Mouse (Mus musculus): ENCODE measurements around the gene Cdc42ep3. TPM values are rescaled to one million over a fixed set of nuclear protein-coding genes. Genes with fewer than 3 reads are reported as not detected.
A peak's percentile ranks its signal among the peaks of the same experiment; 100 is the strongest.

The Cdc42ep3 gene
- polyA plus RNA-seq, 1 experiment from 2014 or later = 44.0 TPM

DNA sequence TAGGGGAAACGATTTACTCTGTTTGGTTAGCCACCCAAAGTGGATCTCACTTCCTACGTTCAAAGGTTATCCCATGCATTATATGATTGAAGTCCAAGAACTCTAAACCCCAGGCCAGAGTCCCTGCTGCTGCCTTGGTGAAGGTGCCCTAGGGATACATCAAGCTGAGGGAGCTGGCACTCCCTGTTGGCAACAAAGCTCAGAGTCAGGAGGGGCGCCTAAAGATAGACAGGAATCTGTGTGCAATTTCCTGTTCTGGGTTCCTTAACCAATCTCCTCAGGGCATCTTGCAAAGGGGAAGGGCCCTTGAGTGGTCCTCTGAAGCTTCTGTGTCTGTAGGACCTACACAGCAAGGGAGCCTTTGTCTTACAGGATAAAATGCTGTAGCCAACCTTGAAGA, 22.0 kb downstream of the Cdc42ep3 start:
- Histone ChIP-seq H3K4me2 (ENCODE audit: low read length) (no peak overlapping the region), H3K36me3 (ENCODE audit: control insufficient read depth, insufficient read depth, low read length) (peaks cover 7% of the 10 kb centered on the region; the same call in 1 of the 2 replicates), H3K27ac (ENCODE audit: low read depth, low read length) (no peak overlapping the region), H3K27me3 (replicated peaks; ENCODE audit: control insufficient read depth, insufficient read depth, low read length) (no peaks in the 10 kb centered on the region), H3K9me3 (ENCODE audit: control insufficient read depth, low read length) (no peaks in the 10 kb centered on the region), H3K4me1 (ENCODE audit: control insufficient read depth, insufficient read depth, low read depth, low read length) (no peaks in the 10 kb centered on the region), H3K4me3 (ENCODE audit: low read length) (no peak overlapping the region), H3K9ac (ENCODE audit: low read depth, low read length) (no peak overlapping the region)
- no peak for ATAC-seq
- 90% methylated on average over 3 of the region's 3 CpGs for WGBS

- H3K9ac ChIP-seq (ENCODE audit: low read depth, low read length) = no peak overlapping the region
- H3K27me3 ChIP-seq (replicated peaks; ENCODE audit: control insufficient read depth, insufficient read depth, low read length) = no peaks in the 10 kb centered on the region
- no peak overlapping the region for H3K4me2 ChIP-seq (ENCODE audit: low read length)
- H3K4me3 ChIP-seq (ENCODE audit: low read length) = no peak overlapping the region
- no peak for ATAC-seq
- H3K4me1 ChIP-seq (ENCODE audit: control insufficient read depth, insufficient read depth, low read depth, low read length) = peaks cover 4% of the 10 kb centered on the region; the same call in 1 of the 2 replicates
- peaks cover 7% of the 10 kb centered on the region; the same call in 1 of the 2 replicates for H3K36me3 ChIP-seq (ENCODE audit: control insufficient read depth, insufficient read depth, low read length)
- H3K9me3 ChIP-seq (ENCODE audit: control insufficient read depth, low read length) = no peaks in the 10 kb centered on the region
- 98% methylated on average over 2 of the region's 2 CpGs for WGBS
- H3K27ac ChIP-seq (ENCODE audit: low read depth, low read length) = no peak overlapping the region
Measured at GRCm38 (mm10) chr17:79330397-79330796, 24.5 kb downstream of the Cdc42ep3 start.

DNA sequence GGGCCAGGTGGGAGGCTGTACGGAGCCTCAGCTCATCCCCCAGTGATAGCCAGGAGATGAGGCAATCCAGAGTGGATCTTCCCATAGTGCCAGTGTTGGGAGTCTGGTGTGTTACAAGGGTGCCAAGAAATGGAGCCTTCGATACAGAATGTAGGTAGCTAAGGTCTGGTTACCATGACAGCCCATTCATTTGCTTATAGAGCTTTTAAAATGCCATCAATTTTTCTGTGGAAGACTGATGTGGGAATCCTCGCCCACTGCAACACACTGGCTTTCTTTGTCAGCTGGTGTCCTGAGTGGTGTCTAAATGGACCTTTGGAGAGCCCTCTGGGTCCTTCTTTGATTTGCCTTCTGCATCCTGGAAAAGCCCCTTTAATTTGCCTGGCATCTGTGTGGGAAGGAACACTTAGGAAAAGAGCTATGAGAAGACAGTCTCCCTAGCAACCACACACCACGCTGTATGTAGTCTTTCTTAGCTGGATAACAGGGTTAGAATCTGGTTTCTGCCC, 28.0 kb downstream of the Cdc42ep3 start:
- Histone ChIP-seq H3K4me1 (ENCODE audit: control insufficient read depth, insufficient read depth, low read depth, low read length) (peaks cover 4% of the 10 kb centered on the region; the same call in 1 of the 2 replicates), H3K4me2 (ENCODE audit: low read length) (no peak overlapping the region), H3K9me3 (ENCODE audit: control insufficient read depth, low read length) (no peaks in the 10 kb centered on the region), H3K4me3 (ENCODE audit: low read length) (no peak overlapping the region), H3K27ac (ENCODE audit: low read depth, low read length) (no peak overlapping the region), H3K9ac (ENCODE audit: low read depth, low read length) (no peak overlapping the region), H3K36me3 (ENCODE audit: control insufficient read depth, insufficient read depth, low read length) (no peaks in the 10 kb centered on the region), H3K27me3 (replicated peaks; ENCODE audit: control insufficient read depth, insufficient read depth, low read length) (no peaks in the 10 kb centered on the region)
- peak; percentile 90 for ATAC-seq
- 42% methylated on average over 4 of the region's 4 CpGs for WGBS

- no peak overlapping the region for H3K27ac ChIP-seq (ENCODE audit: low read depth, low read length)
- H3K9ac ChIP-seq (ENCODE audit: low read depth, low read length) = no peak overlapping the region
- 0 out of 2 replicates have a peak, but pooled peaks have one; percentile 27 for ATAC-seq
- no peaks in the 10 kb centered on the region for H3K9me3 ChIP-seq (ENCODE audit: control insufficient read depth, low read length)
- H3K4me2 ChIP-seq (ENCODE audit: low read length) = no peak overlapping the region
- no peaks in the 10 kb centered on the region for H3K27me3 ChIP-seq (replicated peaks; ENCODE audit: control insufficient read depth, insufficient read depth, low read length)
- no peak overlapping the region for H3K4me3 ChIP-seq (ENCODE audit: low read length)
- H3K4me1 ChIP-seq (ENCODE audit: control insufficient read depth, insufficient read depth, low read depth, low read length) = no peaks in the 10 kb centered on the region
- WGBS = 65% methylated on average over 12 of the region's 12 CpGs
- H3K36me3 ChIP-seq (ENCODE audit: control insufficient read depth, insufficient read depth, low read length) = no peaks in the 10 kb centered on the region
Measured at GRCm38 (mm10) chr17:79317085-79317751, 37.7 kb downstream of the Cdc42ep3 start.

GRCm38 (mm10) chr17:79315415-79316094, 39.3 kb downstream of the Cdc42ep3 start:
- ATAC-seq = peak; percentile 54; the same call in 1 of the 2 replicates
- no peaks in the 10 kb centered on the region for H3K4me1 ChIP-seq (ENCODE audit: control insufficient read depth, insufficient read depth, low read depth, low read length)
- H3K27me3 ChIP-seq (replicated peaks; ENCODE audit: control insufficient read depth, insufficient read depth, low read length) = no peaks in the 10 kb centered on the region
- no peak overlapping the region for H3K4me2 ChIP-seq (ENCODE audit: low read length)
- no peak overlapping the region for H3K4me3 ChIP-seq (ENCODE audit: low read length)
- H3K9ac ChIP-seq (ENCODE audit: low read depth, low read length) = no peak overlapping the region
- no peaks in the 10 kb centered on the region for H3K36me3 ChIP-seq (ENCODE audit: control insufficient read depth, insufficient read depth, low read length)
- WGBS = 69% methylated on average over 4 of the region's 4 CpGs
- no peaks in the 10 kb centered on the region for H3K9me3 ChIP-seq (ENCODE audit: control insufficient read depth, low read length)
- H3K27ac ChIP-seq (ENCODE audit: low read depth, low read length) = no peak overlapping the region

GRCm38 (mm10) chr17:79310465-79310864, 44.4 kb downstream of the Cdc42ep3 start:
- no peak overlapping the region for H3K4me2 ChIP-seq (ENCODE audit: low read length)
- no peak overlapping the region for H3K4me3 ChIP-seq (ENCODE audit: low read length)
- H3K4me1 ChIP-seq (ENCODE audit: control insufficient read depth, insufficient read depth, low read depth, low read length) = no peaks in the 10 kb centered on the region
- 97% methylated on average over 1 of the region's 1 CpGs for WGBS
- H3K36me3 ChIP-seq (ENCODE audit: control insufficient read depth, insufficient read depth, low read length) = no peaks in the 10 kb centered on the region
- H3K9ac ChIP-seq (ENCODE audit: low read depth, low read length) = no peak overlapping the region
- H3K9me3 ChIP-seq (ENCODE audit: control insufficient read depth, low read length) = no peaks in the 10 kb centered on the region
- no peak for ATAC-seq
- H3K27me3 ChIP-seq (replicated peaks; ENCODE audit: control insufficient read depth, insufficient read depth, low read length) = no peaks in the 10 kb centered on the region
- H3K27ac ChIP-seq (ENCODE audit: low read depth, low read length) = no peak overlapping the region

DNA sequence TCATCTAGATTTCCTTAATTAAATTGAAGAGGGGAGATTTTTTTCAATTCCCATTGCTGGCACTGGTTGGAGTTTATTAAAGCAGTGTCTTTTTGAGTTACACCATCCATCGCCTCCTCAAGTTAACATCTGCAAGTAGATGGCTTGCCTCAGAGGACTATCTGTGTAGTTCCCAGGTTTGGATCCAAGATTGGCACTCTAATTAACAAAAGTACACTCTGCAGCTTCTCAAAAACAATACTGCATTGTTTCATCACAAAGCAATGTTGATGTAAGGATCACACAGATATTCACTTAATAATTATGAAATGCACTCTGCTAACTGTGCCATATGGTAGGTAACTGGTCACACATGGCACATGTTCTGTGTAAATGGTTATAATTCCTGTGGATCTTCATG, 45.4 kb downstream of the Cdc42ep3 start:
- Histone ChIP-seq H3K4me2 (ENCODE audit: low read length) (no peak overlapping the region), H3K4me3 (ENCODE audit: low read length) (no peak overlapping the region), H3K27me3 (replicated peaks; ENCODE audit: control insufficient read depth, insufficient read depth, low read length) (no peaks in the 10 kb centered on the region), H3K4me1 (ENCODE audit: control insufficient read depth, insufficient read depth, low read depth, low read length) (no peaks in the 10 kb centered on the region), H3K36me3 (ENCODE audit: control insufficient read depth, insufficient read depth, low read length) (no peaks in the 10 kb centered on the region), H3K9ac (ENCODE audit: low read depth, low read length) (no peak overlapping the region), H3K27ac (ENCODE audit: low read depth, low read length) (no peak overlapping the region), H3K9me3 (ENCODE audit: control insufficient read depth, low read length) (no peaks in the 10 kb centered on the region)
- WGBS = 91% methylated on average over 1 of the region's 1 CpGs
- no peak for ATAC-seq

DNA sequence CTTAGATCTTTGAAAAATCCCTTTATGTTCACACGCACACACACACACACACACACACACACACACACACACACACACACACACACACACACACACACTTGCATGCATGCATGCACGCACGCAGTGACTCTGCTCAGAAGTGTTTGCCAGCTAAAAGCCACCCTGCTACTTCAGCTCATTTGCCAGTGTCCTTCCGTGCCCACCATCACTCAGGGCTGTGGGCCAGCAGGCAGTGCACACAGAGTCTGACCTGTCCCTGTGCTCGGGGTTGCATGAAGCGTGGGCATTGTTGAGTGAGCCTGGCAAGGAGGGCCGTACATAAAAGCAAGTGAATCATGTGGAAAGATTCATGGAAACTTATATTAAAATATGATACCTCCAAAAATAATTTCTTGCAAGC, 49.2 kb downstream of the Cdc42ep3 start:
- peak; percentile 75 for ATAC-seq
- 73% methylated on average over 7 of the region's 7 CpGs for WGBS

GRCm38 (mm10) chr17:79303744-79304497, 51.0 kb downstream of the Cdc42ep3 start:
- Histone ChIP-seq H3K36me3 (ENCODE audit: control insufficient read depth, insufficient read depth, low read length) (no peaks in the 10 kb centered on the region), H3K4me1 (ENCODE audit: control insufficient read depth, insufficient read depth, low read depth, low read length) (no peaks in the 10 kb centered on the region), H3K4me2 (ENCODE audit: low read length) (no peak overlapping the region), H3K27ac (ENCODE audit: low read depth, low read length) (no peak overlapping the region), H3K9me3 (ENCODE audit: control insufficient read depth, low read length) (no peaks in the 10 kb centered on the region), H3K4me3 (ENCODE audit: low read length) (no peak overlapping the region), H3K9ac (ENCODE audit: low read depth, low read length) (no peak overlapping the region), H3K27me3 (replicated peaks; ENCODE audit: control insufficient read depth, insufficient read depth, low read length) (no peaks in the 10 kb centered on the region)
- WGBS = 91% methylated on average over 17 of the region's 17 CpGs
- no peak for ATAC-seq

More for the DNA sequence above, 49.2 kb downstream of the Cdc42ep3 start:
- no peak overlapping the region for H3K4me2 ChIP-seq (ENCODE audit: low read length)
- no peak overlapping the region for H3K27ac ChIP-seq (ENCODE audit: low read depth, low read length)
- H3K27me3 ChIP-seq (replicated peaks; ENCODE audit: control insufficient read depth, insufficient read depth, low read length) = no peaks in the 10 kb centered on the region
- no peaks in the 10 kb centered on the region for H3K9me3 ChIP-seq (ENCODE audit: control insufficient read depth, low read length)
- no peaks in the 10 kb centered on the region for H3K36me3 ChIP-seq (ENCODE audit: control insufficient read depth, insufficient read depth, low read length)
- H3K4me1 ChIP-seq (ENCODE audit: control insufficient read depth, insufficient read depth, low read depth, low read length) = no peaks in the 10 kb centered on the region
- H3K9ac ChIP-seq (ENCODE audit: low read depth, low read length) = no peak overlapping the region
- H3K4me3 ChIP-seq (ENCODE audit: low read length) = no peak overlapping the region
